Mouse (Mus musculus) liver, postnatal 0 days (tissue): ENCODE measurements around the gene Ifrd1.

ENCODE experiments used
- CTCF ChIP-seq: sonication (generic); IDR thresholded peaks from 2 replicates; pipeline ENCODE4 v1.5.1; 2016; ENCODE audit warnings: antibody characterized with exemption, low read depth
- EP300 ChIP-seq: IDR thresholded peaks from 2 replicates; pipeline ENCODE4 v1.6.1; 2016; ENCODE audit warnings: antibody characterized with exemption, low read depth, mild to moderate bottlenecking

- no peak for TF ChIP-seq EP300
- TF ChIP-seq CTCF, result no peak
Observed at GRCm38 (mm10) chr12:40207909-40208308, 40.4 kb downstream of the Ifrd1 start.
